Mouse (Mus musculus) forebrain, embryonic 13.5 days (tissue): Measurements from ENCODE around the gene Acss1. TPM values are rescaled to one million over a fixed set of nuclear protein-coding genes. Genes with fewer than 3 reads are reported as not detected.
A peak's percentile ranks its signal among the peaks of the same experiment; 100 is the strongest.

Experiments used
- ATAC-seq: fragments of 200-750 bp; cut with Nextera tagmentation; 2 replicates; pipeline ENCODE4 v1.8.0; 2017
- H3K27ac ChIP-seq: fragments of 300-500 bp; sonication (generic); 2 replicates; pipeline ENCODE4 v1.5.1; 2015; ENCODE audit warnings: inconsistent platforms, mild to moderate bottlenecking, moderate library complexity
- H3K27me3 ChIP-seq: fragments of 300-500 bp; sonication (generic); 2 replicates; pipeline ENCODE4 v1.6.1; 2015; ENCODE audit warnings: mild to moderate bottlenecking, inconsistent platforms
- H3K36me3 ChIP-seq: fragments of 300-500 bp; sonication (generic); 2 replicates; pipeline ENCODE4 v1.6.1; 2015; ENCODE audit warnings: mild to moderate bottlenecking, inconsistent platforms; ENCODE audit not compliant: poor library complexity, severe bottlenecking
- H3K4me1 ChIP-seq: fragments of 300-500 bp; sonication (generic); 2 replicates; pipeline ENCODE4 v1.6.1; 2015; ENCODE audit warnings: inconsistent platforms
- H3K4me2 ChIP-seq: fragments of 300-500 bp; sonication (generic); 2 replicates; pipeline ENCODE4 v1.6.1; 2015; ENCODE audit warnings: inconsistent platforms, mild to moderate bottlenecking, moderate library complexity
- H3K4me3 ChIP-seq: fragments of 300-500 bp; sonication (generic); 2 replicates; pipeline ENCODE4 v1.5.1; 2015; ENCODE audit warnings: mild to moderate bottlenecking, inconsistent platforms
- H3K9ac ChIP-seq: fragments of 300-500 bp; sonication (generic); 2 replicates; pipeline ENCODE4 v1.6.1; 2015; ENCODE audit warnings: mild to moderate bottlenecking, inconsistent platforms
- H3K9me3 ChIP-seq: fragments of 300-500 bp; sonication (generic); replicated peaks from 2 replicates; pipeline ENCODE4 v1.6.1; 2016; ENCODE audit warnings: inconsistent platforms
- WGBS: fragments of 180-500 bp; shearing (Covaris S2); methylation state at CpG from one replicate; pipeline ENCODE4 v1.1.7; 2015; 5-methylcytosine and 5-hydroxymethylcytosine counted together
- polyA plus RNA-seq: library from polyadenylated mRNA; unstranded; fragments of >200 nt; fragmentation: Nextera tagmentation; extraction: Ambion mirVana; gene quantifications from 2 replicates; pipeline ENCODE4 v1.2.1, GENCODE M21; 2015

Gene Acss1
- polyA plus RNA-seq = 32.9 and 34.1 TPM in 2 replicates

- WGBS = 3% methylated on average over 59 of the region's 61 CpGs
- peak; percentile 78 for ATAC-seq
Observed at GRCm38 (mm10) chr2:150667820-150668766, at the start of gene Acss1. Gene Acss1, minus strand, starts transcription at chr2:150668500.

GRCm38 (mm10) chr2:150712167-150712674, 43.9 kb upstream of the Acss1 start:
- ATAC-seq = no peak
- Histone ChIP-seq H3K27ac (no peak overlapping the region), H3K4me2 (no peak overlapping the region), H3K9ac (no peak overlapping the region), H3K27me3 (no peaks in the 10 kb centered on the region), H3K4me1 (no peaks in the 10 kb centered on the region), H3K9me3 (no peaks in the 10 kb centered on the region), H3K36me3 (no peaks in the 10 kb centered on the region), H3K4me3 (no peak overlapping the region)
- WGBS = 79% methylated on average over 4 of the region's 4 CpGs

More at GRCm38 (mm10) chr2:150667820-150668766, at the start of gene Acss1:
- peak within 1 kb of the TSS; percentile 81 for H3K9ac ChIP-seq
- no peaks in the 10 kb centered on the region for H3K9me3 ChIP-seq
- H3K27ac ChIP-seq = peak within 1 kb of the TSS; percentile 82
- no peaks in the 10 kb centered on the region for H3K27me3 ChIP-seq
- no peaks in the 10 kb centered on the region for H3K36me3 ChIP-seq
- peak within 1 kb of the TSS; percentile 86 for H3K4me2 ChIP-seq
- peak within 1 kb of the TSS; percentile 75 for H3K4me3 ChIP-seq
- H3K4me1 ChIP-seq = peaks cover 45% of the 10 kb centered on the region

GRCm38 (mm10) chr2:150691481-150692170, 23.3 kb upstream of the Acss1 start:
- H3K36me3 ChIP-seq = no peaks in the 10 kb centered on the region
- no peak overlapping the region for H3K4me3 ChIP-seq
- no peaks in the 10 kb centered on the region for H3K9me3 ChIP-seq
- no peak overlapping the region for H3K27ac ChIP-seq
- peaks cover 18% of the 10 kb centered on the region for H3K4me1 ChIP-seq
- 70% methylated on average over 6 of the region's 6 CpGs for WGBS
- ATAC-seq = no peak
- H3K27me3 ChIP-seq = peaks cover 57% of the 10 kb centered on the region
- H3K4me2 ChIP-seq = no peak overlapping the region
- no peak overlapping the region for H3K9ac ChIP-seq

GRCm38 (mm10) chr2:150690216-150690615, 21.9 kb upstream of the Acss1 start:
- no peak overlapping the region for H3K27ac ChIP-seq
- H3K27me3 ChIP-seq = peaks cover 67% of the 10 kb centered on the region

GRCm38 (mm10) chr2:150689223-150689800, 21.0 kb upstream of the Acss1 start, which contains the start of gene Vsx1:
Gene Vsx1, minus strand, starts transcription at chr2:150689360.
- 0 out of 2 replicates have a peak, but pooled peaks have one; percentile 22 for ATAC-seq
- peaks cover 18% of the 10 kb centered on the region for H3K4me1 ChIP-seq

More at GRCm38 (mm10) chr2:150690216-150690615, 21.9 kb upstream of the Acss1 start:
- 2% methylated on average over 11 of the region's 11 CpGs for WGBS
- Histone ChIP-seq H3K9ac (no peak overlapping the region), H3K4me1 (peaks cover 18% of the 10 kb centered on the region), H3K4me3 (no peak overlapping the region), H3K9me3 (no peaks in the 10 kb centered on the region), H3K4me2 (no peak overlapping the region), H3K36me3 (no peaks in the 10 kb centered on the region)
- ATAC-seq = no peak

GRCm38 (mm10) chr2:150688541-150689186, 20.4 kb upstream of the Acss1 start:
- 1% methylated on average over 43 of the region's 44 CpGs for WGBS
- peak; percentile 68 for ATAC-seq

More at GRCm38 (mm10) chr2:150689223-150689800, 21.0 kb upstream of the Acss1 start, which contains the start of gene Vsx1:
- no peaks in the 10 kb centered on the region for H3K36me3 ChIP-seq
- no peak within 1 kb of the TSS for H3K27ac ChIP-seq
- peaks cover 67% of the 10 kb centered on the region for H3K27me3 ChIP-seq
- H3K4me3 ChIP-seq = peak within 1 kb of the TSS; percentile 42
- H3K4me2 ChIP-seq = peak within 1 kb of the TSS; percentile 76
- H3K9ac ChIP-seq = peak within 1 kb of the TSS; percentile 62
- 43% methylated on average over 16 of the region's 16 CpGs for WGBS
- H3K9me3 ChIP-seq = no peaks in the 10 kb centered on the region

GRCm38 (mm10) chr2:150687871-150688540, 19.7 kb upstream of the Acss1 start:
- 3% methylated on average over 23 of the region's 23 CpGs for WGBS
- Histone ChIP-seq H3K4me2 (peak overlapping the region; percentile 76), H3K9ac (peak overlapping the region; percentile 62), H3K4me1 (peaks cover 18% of the 10 kb centered on the region), H3K9me3 (no peaks in the 10 kb centered on the region), H3K36me3 (no peaks in the 10 kb centered on the region), H3K27me3 (peaks cover 67% of the 10 kb centered on the region), H3K4me3 (peak overlapping the region; percentile 42), H3K27ac (no peak overlapping the region)
- ATAC-seq = 0 out of 2 replicates have a peak, but pooled peaks have one; percentile 4

More at GRCm38 (mm10) chr2:150688541-150689186, 20.4 kb upstream of the Acss1 start:
- Histone ChIP-seq H3K27me3 (peaks cover 67% of the 10 kb centered on the region), H3K27ac (no peak overlapping the region), H3K36me3 (no peaks in the 10 kb centered on the region), H3K9ac (peak overlapping the region; percentile 62), H3K4me3 (peak overlapping the region; percentile 42), H3K4me2 (peak overlapping the region; percentile 76), H3K4me1 (peaks cover 18% of the 10 kb centered on the region), H3K9me3 (no peaks in the 10 kb centered on the region)

- no peak overlapping the region for H3K27ac ChIP-seq
- ATAC-seq = no peak
- no peak overlapping the region for H3K9ac ChIP-seq
- no peak overlapping the region for H3K4me3 ChIP-seq
- no peaks in the 10 kb centered on the region for H3K36me3 ChIP-seq
- no peaks in the 10 kb centered on the region for H3K9me3 ChIP-seq
- WGBS = 90% methylated on average over 9 of the region's 9 CpGs
- H3K4me2 ChIP-seq = no peak overlapping the region
- H3K4me1 ChIP-seq = peaks cover 18% of the 10 kb centered on the region
- peaks cover 47% of the 10 kb centered on the region for H3K27me3 ChIP-seq
Observed at GRCm38 (mm10) chr2:150685389-150685788, 17.1 kb upstream of the Acss1 start.

- H3K9ac ChIP-seq = no peak overlapping the region
- H3K36me3 ChIP-seq = no peaks in the 10 kb centered on the region
- H3K4me3 ChIP-seq = no peak overlapping the region
- H3K27me3 ChIP-seq = peaks cover 38% of the 10 kb centered on the region
- H3K4me1 ChIP-seq = peaks cover 13% of the 10 kb centered on the region
- H3K4me2 ChIP-seq = no peak overlapping the region
- H3K9me3 ChIP-seq = no peaks in the 10 kb centered on the region
- WGBS = 84% methylated on average over 12 of the region's 12 CpGs
- no peak for ATAC-seq
- H3K27ac ChIP-seq = no peak overlapping the region
Observed at GRCm38 (mm10) chr2:150684451-150684850, 16.2 kb upstream of the Acss1 start.

- ATAC-seq = no peak
- Histone ChIP-seq H3K9me3 (no peaks in the 10 kb centered on the region), H3K27me3 (peaks cover 10% of the 10 kb centered on the region), H3K4me2 (no peak overlapping the region), H3K27ac (no peak overlapping the region), H3K4me3 (no peak overlapping the region), H3K9ac (no peak overlapping the region), H3K4me1 (no peaks in the 10 kb centered on the region), H3K36me3 (no peaks in the 10 kb centered on the region)
- WGBS = 72% methylated on average over 4 of the region's 4 CpGs
Observed at GRCm38 (mm10) chr2:150681581-150681980, 13.3 kb upstream of the Acss1 start.
